Mouse (Mus musculus) kidney, embryonic 16.5 days (tissue): Measurements from ENCODE around the gene Trpc2. TPM values are rescaled to one million over a fixed set of nuclear protein-coding genes. Genes with fewer than 3 reads are reported as not detected.
"Not testable (repeated sequence)": the region's sequence is repeated elsewhere in the genome, so short reads cannot be mapped to it uniquely, and the experiment has no call there.

Experiments
- ATAC-seq: fragments of 200-750 bp; cut with Nextera tagmentation; 2 replicates; pipeline ENCODE4 v1.8.0; 2017; ENCODE audit warnings: moderate TSS enrichment; ENCODE audit not compliant: low FRiP score, low TSS enrichment
- H3K27ac ChIP-seq: fragments of 300-500 bp; sonication (generic); 2 replicates; pipeline ENCODE4 v1.5.1; 2014; ENCODE audit warnings: low read length
- H3K27me3 ChIP-seq: fragments of 300-500 bp; sonication (generic); 2 replicates; pipeline ENCODE4 v1.6.1; 2014; ENCODE audit warnings: low read length, control low read depth, mixed read lengths; ENCODE audit not compliant: insufficient read depth
- H3K36me3 ChIP-seq: fragments of 300-500 bp; sonication (generic); 2 replicates; pipeline ENCODE4 v1.6.1; 2014; ENCODE audit warnings: low read length, control low read depth, mixed read lengths; ENCODE audit not compliant: insufficient read depth
- H3K4me1 ChIP-seq: fragments of 300-500 bp; sonication (generic); 2 replicates; pipeline ENCODE4 v1.6.1; 2014; ENCODE audit warnings: low read length, control low read depth, mixed read lengths; ENCODE audit not compliant: insufficient read depth
- H3K4me2 ChIP-seq: fragments of 300-500 bp; sonication (generic); replicated peaks from 2 replicates; pipeline ENCODE4 v1.6.1; 2014; ENCODE audit warnings: low read depth, low read length
- H3K4me3 ChIP-seq: fragments of 300-500 bp; sonication (generic); 2 replicates; pipeline ENCODE4 v1.5.1; 2014; ENCODE audit warnings: mild to moderate bottlenecking, low read length
- H3K9ac ChIP-seq: fragments of 300-500 bp; sonication (generic); replicated peaks from 2 replicates; pipeline ENCODE4 v1.6.1; 2014; ENCODE audit warnings: low read length
- H3K9me3 ChIP-seq: fragments of 300-500 bp; sonication (generic); 2 replicates; pipeline ENCODE4 v1.6.1; 2016; ENCODE audit warnings: low read length, control low read depth
- WGBS: fragments of 180-500 bp; shearing (Covaris S2); extraction: QIAGEN DNeasy Blood & Tissue Kit; methylation state at CpG from one replicate; pipeline ENCODE4 v1.1.7; 2014; 5-methylcytosine and 5-hydroxymethylcytosine counted together
- polyA plus RNA-seq: library from polyadenylated mRNA; unstranded; fragments of >200 nt; fragmentation: Nextera tagmentation; extraction: Ambion mirVana; gene quantifications from 2 replicates; pipeline ENCODE4 v1.2.1, GENCODE M21; 2015

Trpc2 gene
- 0.09 TPM in 1 of 2 replicates, not detected in the other for polyA plus RNA-seq

DNA sequence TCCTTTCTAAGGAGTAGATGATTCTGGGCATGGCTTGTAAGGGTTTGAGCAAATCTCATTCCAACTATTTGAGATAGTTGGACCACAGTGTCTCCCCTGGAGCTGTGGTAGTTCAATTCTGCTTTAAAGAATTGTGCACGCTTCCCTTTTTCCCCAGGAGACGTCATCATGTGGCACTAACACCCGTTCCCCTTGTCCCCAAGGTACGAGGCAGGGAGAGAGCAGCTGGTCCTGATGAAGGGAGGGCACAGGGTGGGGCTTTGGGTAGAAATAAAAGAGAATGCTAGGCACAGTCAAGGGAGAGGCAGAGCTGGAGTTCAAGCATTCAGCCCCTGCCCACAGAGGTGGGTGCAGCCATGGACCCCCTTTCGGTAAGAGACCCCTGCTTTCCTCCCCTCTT, at the start of gene Trpc2:
Trpc2 (plus strand) TSS at position 301 of the 400 bp plus-strand sequence.
- 90% methylated on average over 5 of the region's 5 CpGs for WGBS
- Histone ChIP-seq H3K4me2 (no peak within 1 kb of the TSS), H3K36me3 (peaks cover 53% of the 10 kb centered on the region), H3K27ac (no peak within 1 kb of the TSS), H3K9me3 (no peaks in the 10 kb centered on the region), H3K9ac (no peak within 1 kb of the TSS), H3K4me3 (no peak within 1 kb of the TSS), H3K27me3 (no peaks in the 10 kb centered on the region), H3K4me1 (no peaks in the 10 kb centered on the region)
- no peak for ATAC-seq

DNA sequence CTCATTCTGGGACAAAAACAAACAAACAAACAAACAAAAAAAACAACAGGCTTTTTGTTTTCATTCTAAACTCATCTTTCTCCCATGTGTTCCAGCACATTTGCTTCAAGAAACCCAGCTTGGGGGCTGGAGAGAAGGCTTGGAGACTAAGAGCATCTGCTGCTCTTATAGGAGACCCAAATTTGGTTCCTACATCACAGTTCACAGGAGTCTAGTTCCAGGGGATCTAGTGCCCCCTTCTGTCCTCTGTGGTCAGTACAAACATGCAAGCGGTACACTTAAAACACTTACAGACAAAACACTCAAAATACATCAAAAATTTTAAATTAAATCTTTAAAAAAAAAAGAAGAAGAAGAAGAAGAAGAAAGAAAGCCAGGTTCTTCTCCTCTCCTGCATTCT, 48.0 kb upstream of the Trpc2 start:
- Histone ChIP-seq H3K27ac (no peak overlapping the region), H3K36me3 (peaks cover 64% of the 10 kb centered on the region), H3K4me2 (no peak overlapping the region), H3K9ac (no peak overlapping the region), H3K27me3 (no peaks in the 10 kb centered on the region), H3K4me1 (no peaks in the 10 kb centered on the region), H3K9me3 (no peaks in the 10 kb centered on the region), H3K4me3 (no peak overlapping the region)
- ATAC-seq, result no peak
- WGBS, result 93% methylated on average over 1 of the region's 1 CpGs

DNA sequence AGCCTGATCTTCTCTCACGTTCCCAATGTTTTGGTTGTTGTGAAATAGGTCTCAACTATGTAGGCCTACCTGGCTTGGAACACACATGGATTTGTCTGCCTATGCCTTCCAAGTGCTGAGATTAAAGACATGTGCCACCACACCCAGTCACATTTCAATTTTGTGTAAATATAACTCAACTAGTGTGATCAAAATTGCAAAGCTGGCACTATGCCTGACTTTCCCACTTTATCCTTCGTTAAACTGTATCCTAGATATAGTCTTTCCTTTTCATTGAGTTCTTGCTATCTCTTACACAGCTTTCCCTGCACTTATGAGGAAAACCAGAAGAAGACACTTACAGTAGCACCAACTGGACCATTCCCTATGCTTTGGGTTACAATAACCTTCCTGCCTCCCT, 47.4 kb upstream of the Trpc2 start:
- H3K27me3 ChIP-seq, result no peaks in the 10 kb centered on the region
- H3K9me3 ChIP-seq, result no peaks in the 10 kb centered on the region
- WGBS, result 96% methylated on average over 2 of the region's 2 CpGs
- H3K9ac ChIP-seq, result no peak overlapping the region
- H3K4me3 ChIP-seq, result no peak overlapping the region
- H3K36me3 ChIP-seq, result peaks cover 65% of the 10 kb centered on the region
- no peak for ATAC-seq
- H3K4me2 ChIP-seq, result no peak overlapping the region
- no peaks in the 10 kb centered on the region for H3K4me1 ChIP-seq
- no peak overlapping the region for H3K27ac ChIP-seq

DNA sequence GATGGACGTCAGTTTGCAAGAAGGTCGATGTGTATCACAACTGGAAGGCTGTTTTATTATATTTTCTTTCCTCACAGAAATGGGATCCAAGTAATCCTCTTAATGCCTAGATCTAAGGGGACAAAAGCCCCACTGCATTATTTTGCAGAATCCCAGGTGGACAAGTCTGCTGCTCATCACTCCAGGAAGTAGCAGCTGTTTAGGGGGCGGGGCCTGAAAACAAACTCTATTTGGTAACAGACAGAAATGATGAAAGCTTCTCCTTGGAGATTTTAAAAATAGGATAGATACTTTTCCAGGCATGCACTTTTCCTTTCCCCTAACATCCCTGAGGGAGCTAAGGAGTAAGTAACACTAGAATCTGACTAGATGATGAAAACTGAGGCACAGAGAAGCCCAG, 45.6 kb upstream of the Trpc2 start:
- 94% methylated on average over 3 of the region's 3 CpGs for WGBS
- H3K27me3 ChIP-seq, result no peaks in the 10 kb centered on the region
- H3K9me3 ChIP-seq, result no peaks in the 10 kb centered on the region
- H3K4me1 ChIP-seq, result no peaks in the 10 kb centered on the region
- no peak overlapping the region for H3K4me3 ChIP-seq
- peaks cover 65% of the 10 kb centered on the region for H3K36me3 ChIP-seq
- no peak overlapping the region for H3K9ac ChIP-seq
- H3K4me2 ChIP-seq, result no peak overlapping the region
- no peak for ATAC-seq
- H3K27ac ChIP-seq, result no peak overlapping the region

DNA sequence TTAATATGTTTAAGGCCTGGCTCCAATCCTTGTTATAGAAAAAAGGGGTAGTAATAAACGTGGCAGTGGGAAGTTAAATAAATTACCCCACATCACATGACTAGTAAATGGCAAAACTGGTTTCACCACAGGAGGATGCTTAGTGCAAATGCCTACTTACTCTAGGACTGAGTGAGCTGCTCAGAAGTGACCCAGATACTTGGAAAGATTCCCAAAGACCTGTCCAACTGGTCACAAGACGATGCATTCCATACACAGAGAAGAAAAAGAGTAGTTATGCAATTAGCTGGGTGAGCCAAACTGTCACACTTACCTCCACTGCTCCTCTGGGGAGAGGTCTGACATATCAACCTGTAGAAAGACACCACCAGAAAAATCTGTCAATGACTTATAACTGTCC, 40.6 kb upstream of the Trpc2 start:
- Histone ChIP-seq H3K36me3 (peaks cover 31% of the 10 kb centered on the region), H3K4me1 (no peaks in the 10 kb centered on the region), H3K9ac (no peak overlapping the region), H3K4me3 (no peak overlapping the region), H3K27ac (no peak overlapping the region), H3K4me2 (no peak overlapping the region), H3K9me3 (no peaks in the 10 kb centered on the region), H3K27me3 (no peaks in the 10 kb centered on the region)
- 63% methylated on average over 2 of the region's 2 CpGs for WGBS
- no peak for ATAC-seq

DNA sequence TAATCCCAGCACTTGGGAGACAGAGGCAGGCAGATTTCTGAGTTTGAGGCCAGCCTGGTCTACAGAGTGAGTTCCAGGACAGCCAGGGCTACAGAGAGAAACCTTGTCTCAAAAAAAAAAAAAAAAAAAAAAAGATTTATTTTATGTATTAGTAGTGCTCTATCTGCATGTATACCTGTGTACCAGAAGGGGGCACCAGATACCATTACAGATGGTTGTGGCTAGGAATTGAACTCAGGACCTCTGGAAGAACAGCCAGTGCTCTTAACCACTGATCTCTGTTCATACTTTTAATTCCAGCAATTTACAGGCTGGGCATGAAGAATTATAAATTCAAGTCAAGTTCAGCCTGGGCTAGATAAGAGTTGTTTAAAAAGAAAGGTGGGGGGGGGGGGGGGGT, 34.4 kb upstream of the Trpc2 start:
- not testable (repeated sequence) for H3K4me3 ChIP-seq, H3K9me3 ChIP-seq, H3K27ac ChIP-seq, H3K9ac ChIP-seq, H3K4me1 ChIP-seq, H3K36me3 ChIP-seq, ATAC-seq, H3K27me3 ChIP-seq, H3K4me2 ChIP-seq

DNA sequence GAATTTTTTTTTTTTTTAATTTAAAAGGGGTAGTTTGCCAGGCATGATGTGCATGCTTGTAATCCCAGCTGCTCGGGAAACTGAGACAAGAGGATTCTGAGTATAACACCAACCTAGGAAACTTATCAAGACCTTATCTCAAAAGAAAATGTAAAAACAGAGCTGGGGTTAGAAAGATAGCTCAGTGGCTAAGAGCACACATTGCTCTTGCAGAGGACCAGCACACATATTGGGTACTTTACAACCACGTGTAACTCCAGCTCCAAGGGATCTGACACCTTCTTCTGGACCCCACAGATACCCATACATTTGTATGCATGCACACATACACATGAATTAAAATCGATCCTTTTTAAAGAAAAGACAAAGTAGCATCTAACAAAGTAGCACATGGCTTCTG, 21.6 kb upstream of the Trpc2 start:
- no peak overlapping the region for H3K4me3 ChIP-seq
- peaks cover 18% of the 10 kb centered on the region for H3K4me1 ChIP-seq
- no peak for ATAC-seq
- no peak overlapping the region for H3K9ac ChIP-seq
- H3K27ac ChIP-seq, result no peak overlapping the region
- H3K36me3 ChIP-seq, result peaks cover 14% of the 10 kb centered on the region; the same call in 1 of the 2 replicates
- H3K4me2 ChIP-seq, result no peak overlapping the region
- 87% methylated on average over 3 of the region's 3 CpGs for WGBS
- no peaks in the 10 kb centered on the region for H3K9me3 ChIP-seq
- H3K27me3 ChIP-seq, result no peaks in the 10 kb centered on the region

DNA sequence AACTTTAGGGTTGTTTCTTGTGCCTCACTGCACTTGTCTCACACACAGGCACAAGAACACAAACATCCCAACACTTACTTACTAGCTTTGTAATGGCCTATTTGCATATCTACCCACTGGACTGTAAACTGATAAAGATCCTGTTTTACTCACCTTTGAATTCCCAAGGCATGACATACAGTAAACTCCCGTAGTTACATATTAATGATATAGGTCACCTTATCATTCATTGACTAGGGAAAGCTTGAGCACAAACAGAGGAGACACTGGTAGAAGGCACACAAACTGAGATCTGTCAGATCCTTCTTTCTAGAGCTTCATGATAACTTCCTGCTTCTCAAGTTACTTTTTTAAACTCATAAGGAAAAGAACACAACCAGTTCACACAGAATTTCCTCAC, 20.7 kb upstream of the Trpc2 start:
- 59% methylated on average over 1 of the region's 1 CpGs for WGBS
- Histone ChIP-seq H3K9ac (no peak overlapping the region), H3K27me3 (no peaks in the 10 kb centered on the region), H3K4me3 (no peak overlapping the region), H3K4me1 (peaks cover 22% of the 10 kb centered on the region), H3K4me2 (no peak overlapping the region), H3K27ac (no peak overlapping the region; the same call in 1 of the 2 replicates), H3K36me3 (peaks cover 14% of the 10 kb centered on the region; the same call in 1 of the 2 replicates), H3K9me3 (no peaks in the 10 kb centered on the region)
- ATAC-seq, result no peak

DNA sequence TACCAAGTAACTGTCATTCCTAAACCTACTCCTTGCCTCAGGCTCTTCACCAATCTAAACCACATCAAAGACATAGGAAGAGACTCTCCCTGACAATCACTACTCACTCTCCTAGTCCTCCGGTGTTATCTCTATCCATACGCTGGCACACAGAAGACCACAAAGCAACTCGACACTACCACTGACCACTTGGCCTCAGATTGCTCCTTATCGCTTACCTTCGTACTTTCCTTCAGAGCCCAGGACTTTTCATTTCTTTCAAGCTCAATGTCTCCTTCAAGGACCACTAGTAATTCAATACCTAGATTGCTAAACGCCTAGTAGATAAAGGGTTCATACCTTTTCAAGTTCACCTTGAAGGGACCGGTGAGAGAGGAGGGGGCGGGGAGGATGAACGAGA, 19.0 kb upstream of the Trpc2 start:
- Histone ChIP-seq H3K4me2 (peak overlapping the region; percentile 67), H3K9ac (0 out of 2 replicates have a peak overlapping the region, but pooled peaks have one; percentile 78), H3K36me3 (0 out of 2 replicates have a peak, but pooled peaks cover 8% of the 10 kb centered on the region), H3K9me3 (no peaks in the 10 kb centered on the region), H3K27ac (no peak overlapping the region), H3K27me3 (no peaks in the 10 kb centered on the region), H3K4me3 (peak overlapping the region; percentile 76), H3K4me1 (peaks cover 23% of the 10 kb centered on the region)
- WGBS, result 77% methylated on average over 9 of the region's 9 CpGs
- ATAC-seq, result no peak

DNA sequence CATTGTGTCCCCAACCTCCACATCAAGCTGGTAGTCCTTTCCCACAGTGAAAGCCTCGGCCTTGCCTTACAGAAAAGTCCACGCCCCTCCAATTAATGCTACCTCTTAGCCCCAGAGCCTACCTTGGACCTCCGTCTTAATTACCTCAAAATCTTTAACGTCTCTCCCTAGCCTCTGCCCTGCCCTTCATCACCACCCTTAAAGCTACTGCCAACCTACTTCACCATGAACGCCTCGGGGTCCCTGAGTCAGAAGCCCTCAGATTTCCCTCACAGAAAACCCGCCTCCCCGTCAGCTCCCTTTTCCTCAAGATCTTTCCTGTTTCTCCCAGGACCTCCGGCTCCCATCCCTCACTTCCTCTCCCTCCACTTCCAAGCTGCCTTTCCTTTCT, 18.3 kb upstream of the Trpc2 start:
- H3K9ac ChIP-seq, result peak overlapping the region; percentile 78
- 0% methylated on average over 9 of the region's 9 CpGs for WGBS

More for the DNA sequence above, 18.3 kb upstream of the Trpc2 start:
- peaks cover 23% of the 10 kb centered on the region for H3K4me1 ChIP-seq
- H3K27ac ChIP-seq, result peak overlapping the region; percentile 91
- peak; percentile 28 for ATAC-seq
- no peaks in the 10 kb centered on the region for H3K27me3 ChIP-seq
- peak overlapping the region; percentile 76 for H3K4me3 ChIP-seq
- peaks cover 2% of the 10 kb centered on the region; the same call in 1 of the 2 replicates for H3K36me3 ChIP-seq
- no peaks in the 10 kb centered on the region for H3K9me3 ChIP-seq
- H3K4me2 ChIP-seq, result peak overlapping the region; percentile 67
